Mouse (Mus musculus): ENCODE measurements around the gene Zfr. TPM values are rescaled to one million over a fixed set of nuclear protein-coding genes. Genes with fewer than 3 reads are reported as not detected.
"Not testable (repeated sequence)": the region's sequence is repeated elsewhere in the genome, so short reads cannot be mapped to it uniquely, and the experiment has no call there.

Gene Zfr
- polyA plus RNA-seq, 1 experiment: 30.5 TPM

GRCm38 (mm10) chr15:12153747-12154146, 36.1 kb downstream of the Zfr start:
- Histone ChIP-seq H3K4me1 (no peaks in the 10 kb centered on the region), H3K4me3 (replicated peaks) (no peak overlapping the region), H3K9me3 (no peaks in the 10 kb centered on the region), H3K27me3 (replicated peaks) (no peaks in the 10 kb centered on the region), H3K36me3 (replicated peaks; ENCODE audit: low read length) (peaks cover 97% of the 10 kb centered on the region)
- TF ChIP-seq FLI1 (IDR thresholded peaks at IDR 0.05; ENCODE audit: low read length) (no peak), GATA1 (IDR thresholded peaks at IDR 0.05; ENCODE audit: borderline replicate concordance, low read length) (no peak)

- peaks cover 25% of the 10 kb centered on the region for H3K4me1 ChIP-seq
- H3K9me3 ChIP-seq: no peaks in the 10 kb centered on the region
- no peak for TF ChIP-seq FLI1 (IDR thresholded peaks at IDR 0.05; ENCODE audit: low read length)
- no peak for TF ChIP-seq GATA1 (IDR thresholded peaks at IDR 0.05; ENCODE audit: borderline replicate concordance, low read length)
- H3K36me3 ChIP-seq (replicated peaks; ENCODE audit: low read length): peaks cover 92% of the 10 kb centered on the region
- no peak overlapping the region for H3K4me3 ChIP-seq (replicated peaks)
- H3K27me3 ChIP-seq (replicated peaks): no peaks in the 10 kb centered on the region
Measured at GRCm38 (mm10) chr15:12178126-12178525, 60.5 kb downstream of the Zfr start.

- not testable (repeated sequence) for H3K27me3 ChIP-seq (replicated peaks); H3K4me3 ChIP-seq (replicated peaks); H3K9me3 ChIP-seq
- H3K4me1 ChIP-seq: peaks cover 33% of the 10 kb centered on the region
- H3K36me3 ChIP-seq (replicated peaks; ENCODE audit: low read length): peaks cover 94% of the 10 kb centered on the region
Measured at GRCm38 (mm10) chr15:12181181-12181805, 63.7 kb downstream of the Zfr start.

- H3K4me3 ChIP-seq (replicated peaks): peak overlapping the region; percentile 82
- no peak for TF ChIP-seq GATA1 (IDR thresholded peaks at IDR 0.05; ENCODE audit: borderline replicate concordance, low read length)
Measured at GRCm38 (mm10) chr15:12193880-12194816, 76.5 kb downstream of the Zfr start.

GRCm38 (mm10) chr15:12194817-12195735, 77.4 kb downstream of the Zfr start:
- Histone ChIP-seq H3K4me3 (replicated peaks) (peak overlapping the region; percentile 82), H3K9me3 (no peaks in the 10 kb centered on the region), H3K27me3 (replicated peaks) (peaks cover 9% of the 10 kb centered on the region), H3K4me1 (peaks cover 43% of the 10 kb centered on the region), H3K36me3 (replicated peaks; ENCODE audit: low read length) (peaks cover 26% of the 10 kb centered on the region)
- no peak for TF ChIP-seq FLI1 (IDR thresholded peaks at IDR 0.05; ENCODE audit: low read length)

More at GRCm38 (mm10) chr15:12193880-12194816, 76.5 kb downstream of the Zfr start:
- Histone ChIP-seq H3K4me1 (peaks cover 43% of the 10 kb centered on the region), H3K9me3 (no peaks in the 10 kb centered on the region), H3K27me3 (replicated peaks) (peaks cover 8% of the 10 kb centered on the region), H3K36me3 (replicated peaks; ENCODE audit: low read length) (peaks cover 30% of the 10 kb centered on the region)

- no peak overlapping the region for H3K4me3 ChIP-seq (replicated peaks)
- TF ChIP-seq FLI1 (IDR thresholded peaks at IDR 0.05; ENCODE audit: low read length) (no peak), GATA1 (IDR thresholded peaks at IDR 0.05; ENCODE audit: borderline replicate concordance, low read length) (no peak)
Measured at GRCm38 (mm10) chr15:12195966-12196365, 78.3 kb downstream of the Zfr start.

DNA sequence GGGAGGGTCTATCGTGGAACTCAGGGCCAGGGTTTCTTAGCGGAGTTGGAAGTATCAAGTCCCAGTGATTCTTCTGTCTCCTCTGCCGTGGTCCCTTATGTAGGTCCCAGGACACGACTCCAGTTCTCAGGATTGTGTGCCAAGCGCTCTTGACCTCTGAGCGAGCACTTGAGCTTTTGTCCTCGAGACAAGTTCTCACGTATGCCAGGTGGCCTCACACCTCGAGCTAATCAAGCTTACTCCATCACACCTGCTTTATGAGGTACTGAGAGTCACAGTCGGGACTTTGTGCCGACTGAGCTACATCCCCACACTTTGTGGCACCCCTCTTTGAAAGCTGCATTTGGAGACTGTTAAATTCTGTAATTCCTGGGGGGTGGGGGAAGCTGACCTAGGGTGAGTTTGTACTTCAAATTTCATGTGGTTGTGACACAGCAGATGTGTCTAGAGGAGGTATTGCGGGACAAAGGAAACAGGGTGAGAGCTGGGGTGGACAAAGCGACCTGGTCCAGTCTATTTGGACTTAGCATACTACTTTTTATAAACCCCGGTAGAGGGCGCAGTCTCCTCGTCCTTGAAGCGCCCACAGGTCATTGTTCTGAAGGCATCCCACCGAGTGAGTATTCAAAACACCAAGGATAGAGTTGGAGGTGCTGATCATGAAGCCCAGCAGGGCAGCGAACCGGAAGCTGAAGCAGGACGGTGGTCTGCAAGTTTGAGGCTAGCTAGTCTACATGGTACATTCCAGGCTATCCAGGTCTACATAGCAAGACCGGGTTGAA, 79.0 kb downstream of the Zfr start:
- Histone ChIP-seq H3K27me3 (replicated peaks) (peaks cover 9% of the 10 kb centered on the region), H3K4me3 (replicated peaks) (peak overlapping the region; percentile 88), H3K36me3 (replicated peaks; ENCODE audit: low read length) (peaks cover 12% of the 10 kb centered on the region), H3K9me3 (no peaks in the 10 kb centered on the region), H3K4me1 (peaks cover 43% of the 10 kb centered on the region)
- TF ChIP-seq FLI1 (IDR thresholded peaks at IDR 0.05; ENCODE audit: low read length) (no peak), GATA1 (IDR thresholded peaks at IDR 0.05; ENCODE audit: borderline replicate concordance, low read length) (no peak)

More at GRCm38 (mm10) chr15:12195966-12196365, 78.3 kb downstream of the Zfr start:
- Histone ChIP-seq H3K27me3 (replicated peaks) (peaks cover 9% of the 10 kb centered on the region), H3K36me3 (replicated peaks; ENCODE audit: low read length) (peaks cover 18% of the 10 kb centered on the region), H3K4me1 (peaks cover 43% of the 10 kb centered on the region), H3K9me3 (no peaks in the 10 kb centered on the region)

DNA sequence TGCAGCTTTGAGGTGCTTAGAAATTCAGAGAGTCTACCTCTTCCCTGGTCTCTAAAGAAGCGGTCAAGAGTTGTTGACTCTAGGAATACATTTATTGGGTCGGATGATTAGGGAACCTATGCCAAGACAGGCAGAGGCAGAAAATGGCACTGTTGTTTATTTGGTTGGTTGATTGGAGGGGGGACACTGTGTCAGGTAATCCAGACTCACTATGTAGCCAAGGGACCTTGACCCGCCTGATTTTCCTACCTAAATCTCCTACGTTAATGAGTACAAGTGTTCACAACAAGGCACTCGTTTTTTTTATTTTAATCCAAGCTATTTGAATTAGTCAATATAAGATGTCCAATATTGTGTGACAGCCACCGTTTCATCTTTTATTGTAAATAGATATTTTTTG, 79.7 kb downstream of the Zfr start:
- Histone ChIP-seq H3K36me3 (replicated peaks; ENCODE audit: low read length) (peaks cover 6% of the 10 kb centered on the region), H3K9me3 (no peaks in the 10 kb centered on the region), H3K27me3 (replicated peaks) (peaks cover 9% of the 10 kb centered on the region), H3K4me3 (replicated peaks) (peak overlapping the region; percentile 88), H3K4me1 (peaks cover 50% of the 10 kb centered on the region)
- TF ChIP-seq GATA1 (IDR thresholded peaks at IDR 0.05; ENCODE audit: borderline replicate concordance, low read length): no peak
- TF ChIP-seq FLI1 (IDR thresholded peaks at IDR 0.05; ENCODE audit: low read length): no peak

GRCm38 (mm10) chr15:12200021-12200420, 82.4 kb downstream of the Zfr start:
- peaks cover 44% of the 10 kb centered on the region for H3K4me1 ChIP-seq

More at GRCm38 (mm10) chr15:12200021-12200420, 82.4 kb downstream of the Zfr start:
- Histone ChIP-seq H3K27me3 (replicated peaks) (peaks cover 9% of the 10 kb centered on the region), H3K36me3 (replicated peaks; ENCODE audit: low read length) (peaks cover 5% of the 10 kb centered on the region), H3K4me3 (replicated peaks) (no peak overlapping the region), H3K9me3 (no peaks in the 10 kb centered on the region)
- TF ChIP-seq GATA1 (IDR thresholded peaks at IDR 0.05; ENCODE audit: borderline replicate concordance, low read length) (no peak), FLI1 (IDR thresholded peaks at IDR 0.05; ENCODE audit: low read length) (no peak)

Data from megakaryocyte, embryonic 14.5 days (primary cell).